Mouse (Mus musculus) lung, postnatal 36 days (tissue): ENCODE data around the gene Mrpl16.
A peak's percentile ranks its signal among the peaks of the same experiment; 100 is the strongest.

Experiments
- DNase-seq: peaks from one replicate; pipeline ENCODE4 v3.0.0; 2022; ENCODE audit warnings: mixed read lengths

Mrpl16 gene

GRCm38 (mm10) chr19:11770205-11770892 lies at the start of gene Mrpl16:
Gene Mrpl16 (plus strand): TSS chr19:11770391.
- DNase-seq: peak; percentile 96

GRCm38 (mm10) chr19:11723870-11724269 lies 46.3 kb upstream of the Mrpl16 start:
- DNase-seq: no peak

DNA sequence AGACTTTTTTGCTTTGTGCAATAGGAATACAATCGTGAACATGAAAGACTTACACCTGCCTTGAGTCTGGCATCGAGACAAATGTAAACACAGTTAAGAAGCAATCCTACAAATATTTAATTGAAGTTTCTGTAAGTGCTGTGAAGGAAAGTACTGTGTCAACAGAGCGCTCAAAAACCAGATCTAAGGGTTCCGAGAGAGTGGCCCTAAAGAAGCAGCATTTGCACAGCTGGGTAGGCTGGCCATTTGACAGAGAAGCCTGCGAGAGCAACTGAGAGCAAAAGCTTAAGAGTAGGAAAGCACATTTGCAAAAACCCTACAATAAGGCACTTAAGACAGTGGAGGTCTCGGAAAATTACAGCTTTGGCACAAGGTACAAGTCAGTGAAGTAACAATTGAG lies 45.9 kb upstream of the Mrpl16 start:
- DNase-seq: peak; percentile 68

GRCm38 (mm10) chr19:11725915-11726314 lies 44.3 kb upstream of the Mrpl16 start:
- DNase-seq: no peak

DNA sequence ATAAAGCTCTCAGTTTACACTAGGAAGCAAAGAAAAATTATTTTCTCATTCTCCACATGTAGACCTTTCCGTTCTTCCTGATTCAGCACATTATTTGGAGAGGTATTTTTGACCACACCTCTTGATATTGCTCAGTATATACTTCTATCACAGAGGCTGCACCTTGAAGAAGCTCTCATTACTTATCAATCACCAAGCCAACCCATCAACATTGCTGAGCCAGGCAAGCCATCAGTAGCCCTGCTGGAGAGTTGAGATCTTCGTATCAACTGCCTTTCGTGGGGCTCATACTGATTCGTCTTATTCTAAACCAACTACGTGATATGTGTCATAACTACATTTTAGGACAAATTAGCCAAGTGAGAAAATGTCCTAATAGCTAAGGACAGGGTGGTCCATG lies 42.9 kb upstream of the Mrpl16 start:
- DNase-seq: no peak

- DNase-seq: no peak
Observed at GRCm38 (mm10) chr19:11730278-11730677, 39.9 kb upstream of the Mrpl16 start.

DNA sequence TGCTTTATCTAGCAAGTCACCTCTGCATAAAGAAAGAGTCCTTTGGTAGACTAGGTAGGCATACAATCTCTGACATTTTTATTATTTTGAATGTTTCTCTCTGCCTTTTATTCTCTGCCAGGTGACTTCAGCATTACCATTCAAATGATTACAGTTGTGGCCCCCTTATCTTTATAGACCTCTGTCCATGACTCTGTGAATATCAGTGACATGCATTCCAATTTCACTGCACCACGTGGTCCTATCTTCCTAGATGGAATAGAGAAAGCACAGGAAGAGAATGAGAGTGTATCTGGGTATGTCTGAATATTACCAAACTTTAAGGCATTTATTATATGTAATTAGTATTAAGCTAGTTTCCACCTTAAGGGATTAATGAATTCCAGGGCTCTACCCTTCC lies 33.7 kb upstream of the Mrpl16 start:
- DNase-seq: no peak

GRCm38 (mm10) chr19:11745680-11746079 lies 24.5 kb upstream of the Mrpl16 start:
- no peak for DNase-seq

GRCm38 (mm10) chr19:11747298-11747697 lies 22.9 kb upstream of the Mrpl16 start, which contains the start of gene Gif:
Gene Gif (plus strand): TSS chr19:11747554.
- DNase-seq: no peak

- DNase-seq: no peak
Observed at GRCm38 (mm10) chr19:11765059-11765458, 5.1 kb upstream of the Mrpl16 start.

- peak; percentile 7 for DNase-seq
Observed at GRCm38 (mm10) chr19:11766413-11766812, 3.8 kb upstream of the Mrpl16 start.

GRCm38 (mm10) chr19:11768163-11768562 lies 2.0 kb upstream of the Mrpl16 start:
- peak; percentile 52 for DNase-seq

GRCm38 (mm10) chr19:11769257-11769920 lies 802 bp upstream of the Mrpl16 start:
- DNase-seq: no peak

- peak; percentile 85 for DNase-seq
Observed at GRCm38 (mm10) chr19:11777191-11777865, 7.1 kb downstream of the Mrpl16 start.

GRCm38 (mm10) chr19:11785409-11786154 lies 15.4 kb downstream of the Mrpl16 start:
- DNase-seq: no peak

- DNase-seq: no peak
Observed at GRCm38 (mm10) chr19:11787826-11788225, 17.6 kb downstream of the Mrpl16 start.

- DNase-seq: no peak
Observed at GRCm38 (mm10) chr19:11788876-11789275, 18.7 kb downstream of the Mrpl16 start.

- no peak for DNase-seq
Observed at GRCm38 (mm10) chr19:11791825-11792224, 21.6 kb downstream of the Mrpl16 start.

DNA sequence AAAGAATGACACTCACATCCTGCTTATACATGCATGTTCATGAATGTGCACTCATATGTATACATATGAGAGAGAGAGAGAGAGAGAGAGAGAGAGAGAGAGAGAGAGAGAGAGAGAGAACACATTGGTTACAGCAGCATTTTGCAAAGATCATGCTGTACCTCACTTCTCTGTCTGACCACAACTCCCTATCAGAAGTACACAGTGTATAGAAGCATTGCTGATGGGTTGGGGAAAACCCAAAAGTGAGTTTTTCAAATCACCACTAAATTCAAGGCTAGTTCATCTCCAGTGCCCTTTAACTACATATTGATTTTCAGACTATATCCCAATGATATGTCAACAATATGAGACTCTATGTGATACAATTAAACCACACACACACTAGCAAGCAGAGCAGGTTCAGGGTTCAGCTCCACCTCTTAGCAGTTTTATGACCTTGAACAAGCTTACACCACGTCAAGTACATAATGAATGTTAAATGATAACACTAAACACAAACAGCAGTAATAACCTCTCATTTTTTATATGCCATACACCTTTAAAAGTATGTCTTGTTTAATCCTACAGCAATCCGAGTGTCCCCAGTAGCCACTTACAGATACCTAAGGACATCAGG lies 23.7 kb downstream of the Mrpl16 start:
- no peak for DNase-seq

DNA sequence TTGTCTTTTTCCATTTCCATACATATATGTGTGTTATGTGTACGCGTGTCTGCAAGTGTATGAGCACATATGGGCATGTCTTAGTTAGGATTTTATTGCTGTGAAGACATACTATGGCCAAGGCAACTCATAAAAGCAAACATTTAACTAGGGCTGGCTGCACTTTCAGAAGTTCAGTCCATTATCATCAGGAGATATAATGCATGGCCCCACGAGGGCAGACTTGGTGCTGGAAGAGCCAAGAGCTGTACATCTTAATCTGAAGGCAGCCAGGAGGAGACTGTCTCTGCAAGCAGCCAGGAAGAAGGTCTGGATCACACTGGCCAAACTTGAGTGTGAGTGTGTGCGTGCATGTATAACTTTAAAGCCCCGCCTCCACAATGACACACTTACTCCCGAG lies 24.3 kb downstream of the Mrpl16 start:
- DNase-seq: no peak

- DNase-seq: peak; percentile 30
Observed at GRCm38 (mm10) chr19:11800531-11801315, 30.5 kb downstream of the Mrpl16 start.

DNA sequence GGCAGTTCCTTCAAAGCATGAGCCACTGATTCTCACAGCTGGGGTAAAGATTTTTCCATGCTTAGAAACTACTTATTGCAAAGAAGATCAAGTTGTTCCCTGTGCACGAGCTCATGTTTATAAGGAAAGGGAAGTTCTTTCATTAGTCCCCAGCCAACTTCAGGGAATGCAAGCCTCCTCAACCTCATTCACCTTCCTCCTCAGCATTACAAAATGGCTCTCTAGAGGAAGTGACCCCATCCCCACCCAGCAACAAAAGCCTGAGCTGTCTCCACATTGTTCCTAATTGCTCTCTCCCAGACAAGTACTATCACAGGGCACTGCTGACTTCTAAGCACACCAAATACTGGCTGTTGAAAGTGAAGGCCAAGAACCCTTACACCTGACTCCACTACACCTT lies 34.2 kb downstream of the Mrpl16 start:
- peak; percentile 79 for DNase-seq
